Mouse (Mus musculus) forebrain, embryonic 14.5 days (tissue): Measurements from ENCODE around the gene Zhx3. TPM values are rescaled to one million over a fixed set of nuclear protein-coding genes. Genes with fewer than 3 reads are reported as not detected.

Source experiments
- ATAC-seq: fragments of 200-750 bp; cut with Nextera tagmentation; 2 replicates; pipeline ENCODE4 v1.8.0; 2017; ENCODE audit warnings: mild to moderate bottlenecking, moderate library complexity
- DNase-seq: peaks from one replicate; pipeline ENCODE4 v3.0.0-alpha.2; 2015; ENCODE audit warnings: low spot score
- H3K27ac ChIP-seq: fragments of 300-500 bp; sonication (generic); 2 replicates; pipeline ENCODE4 v1.5.1; 2014; ENCODE audit warnings: low read depth, mild to moderate bottlenecking, control low read depth, low read length, moderate library complexity
- H3K27me3 ChIP-seq: fragments of 300-500 bp; sonication (generic); replicated peaks from 2 replicates; pipeline ENCODE4 v1.6.1; 2014; ENCODE audit warnings: low read length, control low read depth, mixed read lengths; ENCODE audit not compliant: control insufficient read depth, insufficient read depth
- H3K36me3 ChIP-seq: fragments of 300-500 bp; sonication (generic); 2 replicates; pipeline ENCODE4 v1.6.1; 2014; ENCODE audit warnings: low read length, control low read depth; ENCODE audit not compliant: control insufficient read depth, insufficient read depth
- H3K4me1 ChIP-seq: fragments of 300-500 bp; sonication (generic); 2 replicates; pipeline ENCODE4 v1.6.1; 2014; ENCODE audit warnings: antibody characterized with exemption, low read length, control low read depth; ENCODE audit not compliant: control insufficient read depth, insufficient read depth
- H3K4me2 ChIP-seq: fragments of 300-500 bp; sonication (generic); 2 replicates; pipeline ENCODE4 v1.6.1; 2014; ENCODE audit warnings: mild to moderate bottlenecking, control low read depth, low read length
- H3K4me3 ChIP-seq: fragments of 300-500 bp; sonication (generic); 2 replicates; pipeline ENCODE4 v1.5.1; 2014; ENCODE audit warnings: low read depth, low read length, control low read depth
- H3K9ac ChIP-seq: fragments of 300-500 bp; sonication (generic); 2 replicates; pipeline ENCODE4 v1.6.1; 2014; ENCODE audit warnings: mild to moderate bottlenecking, low read length, control low read depth, moderate library complexity
- H3K9me3 ChIP-seq: fragments of 300-500 bp; sonication (generic); replicated peaks from 2 replicates; pipeline ENCODE4 v1.6.1; 2016; ENCODE audit warnings: low read length, control low read depth, mixed read lengths; ENCODE audit not compliant: control insufficient read depth
- WGBS: fragments of 180-500 bp; shearing (Covaris S2); extraction: QIAGEN DNeasy Blood & Tissue Kit; methylation state at CpG from one replicate; pipeline ENCODE4 v1.1.7; 2014; 5-methylcytosine and 5-hydroxymethylcytosine counted together
- polyA plus RNA-seq: library from polyadenylated mRNA; unstranded; fragments of >200 nt; fragmentation: Nextera tagmentation; extraction: Ambion mirVana; gene quantifications from 2 replicates; pipeline ENCODE4 v1.2.1, GENCODE M21; 2014

Zhx3 gene
- polyA plus RNA-seq, 1 experiment from 2014 or later, result 10.8 TPM

- Histone ChIP-seq H3K27me3 (0 out of 2 replicates have a peak, but pooled peaks cover 3% of the 10 kb centered on the region), H3K4me3 (peak overlapping the region; percentile 33), H3K4me2 (peak overlapping the region; percentile 75), H3K9me3 (no peaks in the 10 kb centered on the region), H3K9ac (peak overlapping the region; percentile 32), H3K27ac (no peak overlapping the region), H3K4me1 (peaks cover 8% of the 10 kb centered on the region), H3K36me3 (no peaks in the 10 kb centered on the region)
- DNase-seq (no peak), ATAC-seq (peak; percentile 49; the same call in 1 of the 2 replicates)
- WGBS, result under 1% methylated on average over 26 of the region's 26 CpGs
Measured at GRCm38 (mm10) chr2:160887859-160888258, 15.1 kb upstream of the Zhx3 start.

- H3K4me2 ChIP-seq, result peak overlapping the region; percentile 75
- 4% methylated on average over 11 of the region's 11 CpGs for WGBS
- H3K27me3 ChIP-seq, result 0 out of 2 replicates have a peak, but pooled peaks cover 3% of the 10 kb centered on the region
- DNase-seq, result peak; percentile 87
- no peaks in the 10 kb centered on the region for H3K36me3 ChIP-seq
- H3K9ac ChIP-seq, result no peak overlapping the region; the same call in 1 of the 2 replicates
- H3K4me1 ChIP-seq, result peaks cover 8% of the 10 kb centered on the region
- no peaks in the 10 kb centered on the region for H3K9me3 ChIP-seq
- ATAC-seq, result peak; percentile 90
- peak overlapping the region; percentile 33 for H3K4me3 ChIP-seq
- H3K27ac ChIP-seq, result no peak overlapping the region
Measured at GRCm38 (mm10) chr2:160887284-160887683, 14.5 kb upstream of the Zhx3 start.

- no peak overlapping the region for H3K4me3 ChIP-seq
- 71% methylated on average over 3 of the region's 3 CpGs for WGBS
- H3K9ac ChIP-seq, result no peak overlapping the region
- no peak overlapping the region for H3K27ac ChIP-seq
- no peaks in the 10 kb centered on the region for H3K9me3 ChIP-seq
- no peaks in the 10 kb centered on the region for H3K36me3 ChIP-seq
- H3K4me2 ChIP-seq, result no peak overlapping the region
- DNase-seq (no peak), ATAC-seq (no peak)
- H3K4me1 ChIP-seq, result peaks cover 8% of the 10 kb centered on the region
- H3K27me3 ChIP-seq, result 0 out of 2 replicates have a peak, but pooled peaks cover 3% of the 10 kb centered on the region
Measured at GRCm38 (mm10) chr2:160886221-160886620, 13.4 kb upstream of the Zhx3 start.

- H3K4me2 ChIP-seq, result no peak overlapping the region
- WGBS, result 15% methylated on average over 2 of the region's 2 CpGs
- H3K9ac ChIP-seq, result no peak overlapping the region
- H3K36me3 ChIP-seq, result no peaks in the 10 kb centered on the region
- ATAC-seq (no peak), DNase-seq (peak; percentile 60)
- no peaks in the 10 kb centered on the region for H3K9me3 ChIP-seq
- 0 out of 2 replicates have a peak, but pooled peaks cover 3% of the 10 kb centered on the region for H3K27me3 ChIP-seq
- H3K4me3 ChIP-seq, result no peak overlapping the region
- no peak overlapping the region for H3K27ac ChIP-seq
- H3K4me1 ChIP-seq, result peaks cover 8% of the 10 kb centered on the region
Measured at GRCm38 (mm10) chr2:160884830-160885229, 12.0 kb upstream of the Zhx3 start.

- H3K9ac ChIP-seq, result no peak overlapping the region
- H3K36me3 ChIP-seq, result no peaks in the 10 kb centered on the region
- H3K4me1 ChIP-seq, result peaks cover 8% of the 10 kb centered on the region
- ATAC-seq, result no peak
- WGBS, result 80% methylated on average over 4 of the region's 4 CpGs
- no peaks in the 10 kb centered on the region for H3K9me3 ChIP-seq
- DNase-seq, result no peak
- no peak overlapping the region for H3K27ac ChIP-seq
- no peak overlapping the region for H3K4me2 ChIP-seq
- H3K27me3 ChIP-seq, result 0 out of 2 replicates have a peak, but pooled peaks cover 3% of the 10 kb centered on the region
- no peak overlapping the region for H3K4me3 ChIP-seq
Measured at GRCm38 (mm10) chr2:160883912-160884311, 11.1 kb upstream of the Zhx3 start.

- Histone ChIP-seq H3K9ac (no peak overlapping the region), H3K4me1 (peaks cover 2% of the 10 kb centered on the region; the same call in 1 of the 2 replicates), H3K36me3 (no peaks in the 10 kb centered on the region), H3K27ac (no peak overlapping the region), H3K27me3 (no peaks in the 10 kb centered on the region), H3K9me3 (no peaks in the 10 kb centered on the region), H3K4me2 (no peak overlapping the region), H3K4me3 (no peak overlapping the region)
- no peak for DNase-seq
- 75% methylated on average over 5 of the region's 5 CpGs for WGBS
- ATAC-seq, result no peak
Measured at GRCm38 (mm10) chr2:160882436-160882835, 9.6 kb upstream of the Zhx3 start.

- Histone ChIP-seq H3K9me3 (no peaks in the 10 kb centered on the region), H3K36me3 (no peaks in the 10 kb centered on the region), H3K27me3 (no peaks in the 10 kb centered on the region), H3K27ac (no peak overlapping the region), H3K4me1 (no peaks in the 10 kb centered on the region), H3K4me2 (no peak overlapping the region), H3K4me3 (no peak overlapping the region), H3K9ac (no peak overlapping the region)
- ATAC-seq (no peak), DNase-seq (no peak)
- WGBS, result 55% methylated on average over 6 of the region's 6 CpGs
Measured at GRCm38 (mm10) chr2:160881462-160882101, 8.8 kb upstream of the Zhx3 start.

- H3K4me3 ChIP-seq, result no peak within 1 kb of the TSS
- no peaks in the 10 kb centered on the region for H3K36me3 ChIP-seq
- no peak within 1 kb of the TSS for H3K9ac ChIP-seq
- 73% methylated on average over 13 of the region's 13 CpGs for WGBS
- H3K4me1 ChIP-seq, result no peaks in the 10 kb centered on the region
- ATAC-seq (no peak), DNase-seq (peak; percentile 22)
- 0 out of 2 replicates have a peak, but pooled peaks cover 2% of the 10 kb centered on the region for H3K9me3 ChIP-seq
- H3K27me3 ChIP-seq, result no peaks in the 10 kb centered on the region
- no peak within 1 kb of the TSS for H3K27ac ChIP-seq
- H3K4me2 ChIP-seq, result no peak within 1 kb of the TSS
Measured at GRCm38 (mm10) chr2:160880453-160881195, 7.8 kb upstream of the Zhx3 start, which contains the start of gene Lpin3. Lpin3 (plus strand) TSS chr2:160880670.

GRCm38 (mm10) chr2:160876115-160876514, 3.3 kb upstream of the Zhx3 start:
- Histone ChIP-seq H3K27me3 (no peaks in the 10 kb centered on the region), H3K9ac (no peak overlapping the region), H3K4me2 (no peak overlapping the region), H3K27ac (no peak overlapping the region), H3K36me3 (no peaks in the 10 kb centered on the region), H3K4me3 (no peak overlapping the region), H3K9me3 (0 out of 2 replicates have a peak, but pooled peaks cover 3% of the 10 kb centered on the region), H3K4me1 (peaks cover 10% of the 10 kb centered on the region; the same call in 1 of the 2 replicates)
- DNase-seq (no peak), ATAC-seq (no peak)
- WGBS, result 84% methylated on average over 4 of the region's 4 CpGs
